Mouse (Mus musculus) forebrain, embryonic 11.5 days (tissue): ENCODE measurements around the gene Slc46a3. TPM values are rescaled to one million over a fixed set of nuclear protein-coding genes. Genes with fewer than 3 reads are reported as not detected.
A peak's percentile ranks its signal among the peaks of the same experiment; 100 is the strongest.

Experiments
- ATAC-seq: fragments of 200-750 bp; cut with Nextera tagmentation; replicated peaks from 2 replicates; pipeline ENCODE4 v1.8.0; 2017; ENCODE audit warnings: moderate TSS enrichment; ENCODE audit not compliant: low FRiP score
- DNase-seq: peaks from one replicate; pipeline ENCODE4 v3.0.0-alpha.2; 2017; ENCODE audit warnings: low spot score
- H3K27ac ChIP-seq: fragments of 300-500 bp; sonication (generic); 2 replicates; pipeline ENCODE4 v1.5.1; 2014; ENCODE audit warnings: low read depth, low read length
- H3K27me3 ChIP-seq: fragments of 300-500 bp; sonication (generic); 2 replicates; pipeline ENCODE4 v1.6.1; 2014; ENCODE audit warnings: mild to moderate bottlenecking, low read length, mixed read lengths; ENCODE audit not compliant: control insufficient read depth, insufficient read depth
- H3K36me3 ChIP-seq: fragments of 300-500 bp; sonication (generic); 2 replicates; pipeline ENCODE4 v1.6.1; 2014; ENCODE audit warnings: mild to moderate bottlenecking, low read length, moderate library complexity, mixed read lengths; ENCODE audit not compliant: control insufficient read depth, insufficient read depth
- H3K4me1 ChIP-seq: fragments of 300-500 bp; sonication (generic); replicated peaks from 2 replicates; pipeline ENCODE4 v1.6.1; 2014; ENCODE audit warnings: low read length, mixed read lengths; ENCODE audit not compliant: control insufficient read depth, insufficient read depth
- H3K4me2 ChIP-seq: fragments of 300-500 bp; sonication (generic); 2 replicates; pipeline ENCODE4 v1.6.1; 2014; ENCODE audit warnings: low read depth, mild to moderate bottlenecking, low read length, moderate library complexity, mixed read lengths; ENCODE audit not compliant: severe bottlenecking
- H3K4me3 ChIP-seq: fragments of 300-500 bp; sonication (generic); 2 replicates; pipeline ENCODE4 v1.5.1; 2014; ENCODE audit warnings: low read depth, low read length
- H3K9ac ChIP-seq: fragments of 300-500 bp; sonication (generic); 2 replicates; pipeline ENCODE4 v1.6.1; 2014; ENCODE audit warnings: low read length
- H3K9me3 ChIP-seq: fragments of 300-500 bp; sonication (generic); 2 replicates; pipeline ENCODE4 v1.6.1; 2016; ENCODE audit warnings: low read length, mixed read lengths; ENCODE audit not compliant: control insufficient read depth
- WGBS: fragments of 180-500 bp; shearing (Covaris S2); extraction: QIAGEN DNeasy Blood & Tissue Kit; methylation state at CpG from one replicate; pipeline ENCODE4 v1.1.7; 2014; 5-methylcytosine and 5-hydroxymethylcytosine counted together
- polyA plus RNA-seq: library from polyadenylated mRNA; unstranded; fragments of >200 nt; fragmentation: Nextera tagmentation; extraction: Ambion mirVana; gene quantifications from 2 replicates; pipeline ENCODE4 v1.2.1, GENCODE M21; 2014

Slc46a3 gene
- 3.0 and 5.3 TPM in 2 replicates for polyA plus RNA-seq

GRCm38 (mm10) chr5:147894455-147895076 is at the start of gene Slc46a3:
Gene Slc46a3 (minus strand): TSS chr5:147894815.
- H3K27ac ChIP-seq = no peak within 1 kb of the TSS
- H3K9ac ChIP-seq = peak within 1 kb of the TSS; percentile 57
- WGBS = under 1% methylated on average over 46 of the region's 47 CpGs

DNA sequence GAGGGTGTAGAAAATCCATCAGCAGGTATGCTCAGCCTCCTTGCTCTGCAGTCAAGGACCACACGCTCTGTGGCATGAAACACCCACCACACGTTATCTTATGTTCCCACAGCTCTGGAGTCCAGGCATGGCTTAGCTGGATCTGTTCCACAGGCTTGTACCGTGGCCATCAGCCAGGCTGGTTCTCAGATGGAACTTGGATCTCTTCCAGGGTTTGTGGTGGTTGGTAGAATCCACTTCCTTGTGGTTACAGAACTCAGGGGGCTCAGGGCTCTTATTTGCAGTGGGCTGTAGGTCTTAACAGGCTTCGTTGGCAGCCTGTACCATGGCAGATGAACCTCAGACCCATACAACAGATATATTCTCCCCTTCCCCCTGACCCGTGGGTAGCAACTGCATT is 44.6 kb upstream of the Slc46a3 start:
- WGBS = 87% methylated on average over 5 of the region's 5 CpGs

More at GRCm38 (mm10) chr5:147894455-147895076, at the start of gene Slc46a3:
- peaks cover 13% of the 10 kb centered on the region for H3K27me3 ChIP-seq
- H3K36me3 ChIP-seq = no peaks in the 10 kb centered on the region
- peaks cover 2% of the 10 kb centered on the region; the same call in 1 of the 2 replicates for H3K4me1 ChIP-seq
- no peaks in the 10 kb centered on the region for H3K9me3 ChIP-seq
- peak within 1 kb of the TSS; percentile 58 for H3K4me3 ChIP-seq
- peak; percentile 98 for ATAC-seq
- H3K4me2 ChIP-seq = peak within 1 kb of the TSS; percentile 91
- peak; percentile 98 for DNase-seq

DNA sequence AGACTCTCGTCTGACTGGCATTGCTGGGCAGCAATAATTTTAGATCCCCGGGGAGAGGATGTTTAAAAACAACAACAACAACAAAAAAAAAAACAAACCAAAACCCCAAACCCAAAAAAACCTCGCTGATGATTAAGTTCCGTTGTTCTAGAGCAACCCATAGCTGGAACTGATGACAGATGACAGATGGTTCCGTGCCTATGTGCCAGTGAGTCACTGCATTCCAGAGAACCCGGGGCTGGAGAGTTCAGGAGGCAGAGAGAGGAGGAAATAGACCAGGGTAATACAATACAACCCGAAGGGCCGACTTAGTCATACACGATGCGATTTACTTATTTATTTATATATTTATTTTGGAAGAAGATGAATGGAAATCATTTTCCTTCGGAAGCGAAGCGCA is 40.5 kb upstream of the Slc46a3 start:
- DNase-seq = no peak
- no peaks in the 10 kb centered on the region for H3K27me3 ChIP-seq
- H3K4me2 ChIP-seq = no peak overlapping the region
- no peak overlapping the region for H3K27ac ChIP-seq
- no peaks in the 10 kb centered on the region for H3K4me1 ChIP-seq
- H3K9me3 ChIP-seq = no peaks in the 10 kb centered on the region
- no peaks in the 10 kb centered on the region for H3K36me3 ChIP-seq
- WGBS = 92% methylated on average over 13 of the region's 13 CpGs
- H3K4me3 ChIP-seq = no peak overlapping the region
- no peak overlapping the region for H3K9ac ChIP-seq
- ATAC-seq = no peak

More for the DNA sequence above, 44.6 kb upstream of the Slc46a3 start:
- DNase-seq (no peak), ATAC-seq (no peak)
- no peak overlapping the region for H3K27ac ChIP-seq
- no peaks in the 10 kb centered on the region for H3K36me3 ChIP-seq
- H3K9ac ChIP-seq = no peak overlapping the region
- no peak overlapping the region for H3K4me2 ChIP-seq
- no peak overlapping the region for H3K4me3 ChIP-seq
- no peaks in the 10 kb centered on the region for H3K27me3 ChIP-seq
- no peaks in the 10 kb centered on the region for H3K9me3 ChIP-seq
- H3K4me1 ChIP-seq = no peaks in the 10 kb centered on the region

DNA sequence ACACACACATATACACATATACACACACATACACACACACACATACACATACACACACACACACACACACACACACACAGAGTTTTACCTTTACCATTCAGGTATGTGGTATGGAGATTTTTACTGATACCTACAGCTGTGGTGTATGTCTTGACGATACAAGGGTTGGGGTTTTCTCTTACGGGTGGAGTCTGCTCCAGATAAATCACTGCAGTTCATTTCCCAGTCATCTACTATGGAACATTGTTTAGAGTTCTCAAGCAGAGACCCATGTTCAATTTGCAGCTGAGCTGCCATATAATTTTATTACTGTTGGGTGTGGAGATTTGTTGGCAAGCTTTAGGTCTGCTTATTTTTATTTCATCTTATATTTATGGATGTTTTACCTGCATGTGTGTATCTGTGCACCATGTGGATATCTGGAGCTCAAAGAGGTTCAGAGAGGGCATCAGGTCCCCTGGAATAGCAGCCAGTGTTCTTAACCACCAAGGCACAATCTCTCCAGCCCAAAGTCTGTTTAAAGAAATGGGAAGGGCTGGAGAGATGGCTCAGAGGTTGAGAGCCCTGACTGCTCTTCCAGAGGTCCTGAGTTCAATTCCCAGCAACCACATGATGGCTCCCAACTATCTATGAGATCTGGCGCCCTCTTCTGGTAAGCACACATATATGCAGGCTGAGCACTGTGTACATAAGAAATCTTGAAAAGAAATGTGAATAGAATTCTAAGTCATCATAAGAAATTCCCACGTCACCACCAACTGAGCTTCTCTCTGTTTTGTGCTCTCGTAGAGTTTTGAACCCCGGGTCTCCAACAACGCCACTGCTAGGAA is 34.3 kb upstream of the Slc46a3 start:
- Histone ChIP-seq H3K36me3 (no peaks in the 10 kb centered on the region), H3K4me1 (no peaks in the 10 kb centered on the region), H3K4me2 (no peak overlapping the region), H3K27ac (no peak overlapping the region), H3K27me3 (no peaks in the 10 kb centered on the region), H3K4me3 (no peak overlapping the region), H3K9me3 (no peaks in the 10 kb centered on the region), H3K9ac (no peak overlapping the region)
- ATAC-seq (no peak), DNase-seq (no peak)
- 82% methylated on average over 7 of the region's 7 CpGs for WGBS

DNA sequence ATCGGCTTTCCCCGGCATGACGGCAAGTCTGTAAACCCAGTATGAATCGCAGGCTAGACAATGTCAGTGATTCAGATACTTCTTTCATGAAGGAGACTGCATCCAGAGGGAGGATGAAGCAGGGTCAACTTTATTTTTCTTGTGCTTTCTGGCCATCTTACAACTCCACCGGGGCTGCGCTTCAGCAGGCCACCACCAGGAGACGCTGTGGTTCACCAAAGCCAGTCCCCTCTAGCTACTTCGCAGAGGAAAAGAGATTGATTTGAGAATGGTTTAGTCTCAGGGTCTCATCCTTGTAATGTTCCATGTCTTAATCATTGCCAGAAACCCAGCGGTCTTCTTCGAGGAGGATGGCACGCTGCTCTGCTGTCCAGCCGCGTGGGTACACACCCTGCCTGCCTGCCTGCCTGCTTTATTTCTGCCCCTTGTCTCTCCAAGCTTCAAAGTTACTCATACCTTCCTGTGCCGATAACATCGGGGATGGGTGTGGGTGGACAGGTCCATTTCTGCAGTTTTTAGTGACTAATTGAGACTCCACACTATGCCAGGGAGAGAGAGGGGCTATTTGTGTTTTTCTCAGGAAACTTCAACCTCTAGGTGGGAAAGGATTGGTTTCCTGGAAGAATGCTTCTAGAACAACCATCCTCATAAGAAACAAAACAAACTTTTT is 31.5 kb upstream of the Slc46a3 start:
- 69% methylated on average over 15 of the region's 15 CpGs for WGBS
- Histone ChIP-seq H3K27me3 (no peaks in the 10 kb centered on the region), H3K36me3 (no peaks in the 10 kb centered on the region), H3K9ac (no peak overlapping the region), H3K9me3 (no peaks in the 10 kb centered on the region), H3K27ac (no peak overlapping the region), H3K4me2 (no peak overlapping the region), H3K4me1 (no peaks in the 10 kb centered on the region), H3K4me3 (no peak overlapping the region)
- no peak for DNase-seq
- no peak for ATAC-seq

DNA sequence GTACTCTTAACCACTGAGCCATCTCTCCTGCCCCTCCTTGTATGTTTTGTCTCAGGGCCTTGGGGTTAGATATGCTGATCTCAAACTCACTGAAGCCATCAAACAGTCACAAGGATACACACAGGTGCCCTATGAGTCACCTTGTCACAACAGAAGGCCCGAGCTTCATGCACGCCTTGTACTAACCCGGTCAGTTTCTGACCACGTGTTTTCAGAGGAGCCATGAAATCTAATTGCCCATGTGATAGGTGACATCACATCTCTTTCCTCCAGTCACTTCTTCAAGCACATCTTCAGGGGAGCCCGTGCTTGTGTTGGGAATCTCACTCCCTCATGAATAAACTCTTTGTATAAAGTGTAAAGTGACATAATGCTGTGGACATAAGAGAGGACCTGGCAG is 30.0 kb upstream of the Slc46a3 start:
- WGBS = 85% methylated on average over 5 of the region's 5 CpGs
- no peaks in the 10 kb centered on the region for H3K9me3 ChIP-seq
- H3K36me3 ChIP-seq = no peaks in the 10 kb centered on the region
- no peaks in the 10 kb centered on the region for H3K27me3 ChIP-seq
- ATAC-seq (no peak), DNase-seq (no peak)
- no peaks in the 10 kb centered on the region for H3K4me1 ChIP-seq
- H3K9ac ChIP-seq = no peak overlapping the region
- no peak overlapping the region for H3K4me2 ChIP-seq
- no peak overlapping the region for H3K27ac ChIP-seq
- no peak overlapping the region for H3K4me3 ChIP-seq

GRCm38 (mm10) chr5:147918044-147918846 is 23.6 kb upstream of the Slc46a3 start:
- Histone ChIP-seq H3K27ac (no peak overlapping the region), H3K4me1 (no peaks in the 10 kb centered on the region), H3K27me3 (no peaks in the 10 kb centered on the region), H3K9me3 (no peaks in the 10 kb centered on the region), H3K36me3 (no peaks in the 10 kb centered on the region), H3K9ac (no peak overlapping the region), H3K4me2 (no peak overlapping the region), H3K4me3 (no peak overlapping the region)
- DNase-seq (no peak), ATAC-seq (no peak)
- 80% methylated on average over 17 of the region's 17 CpGs for WGBS

DNA sequence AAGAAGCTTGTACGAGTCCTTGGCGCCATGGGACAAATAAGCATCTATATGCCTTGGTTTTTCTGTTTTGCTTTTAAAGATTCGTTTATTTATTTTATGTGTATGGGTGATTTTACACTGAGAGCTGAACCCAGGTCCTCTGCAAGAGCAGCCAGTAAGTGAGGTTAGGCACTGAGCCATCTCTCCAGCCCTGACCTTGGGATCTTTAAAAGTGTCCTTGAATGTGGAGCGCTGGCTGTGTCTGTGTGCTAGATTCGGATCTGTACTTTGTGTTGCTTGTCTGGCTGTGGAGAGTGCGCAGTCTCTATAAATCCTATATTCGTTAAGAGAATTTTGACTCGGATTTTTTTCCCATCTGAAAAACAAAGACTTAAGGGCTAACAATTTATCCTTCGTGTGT is 21.6 kb upstream of the Slc46a3 start:
- no peaks in the 10 kb centered on the region for H3K9me3 ChIP-seq
- ATAC-seq = no peak
- no peaks in the 10 kb centered on the region for H3K27me3 ChIP-seq
- no peak for DNase-seq
- no peak overlapping the region for H3K9ac ChIP-seq
- no peaks in the 10 kb centered on the region for H3K4me1 ChIP-seq
- no peak overlapping the region for H3K4me2 ChIP-seq
- 90% methylated on average over 9 of the region's 9 CpGs for WGBS
- no peak overlapping the region for H3K27ac ChIP-seq
- no peaks in the 10 kb centered on the region for H3K36me3 ChIP-seq
- H3K4me3 ChIP-seq = no peak overlapping the region
